Mouse (Mus musculus): ENCODE measurements around the gene Unc5cl. TPM values are rescaled to one million over a fixed set of nuclear protein-coding genes. Genes with fewer than 3 reads are reported as not detected.
A peak's percentile ranks its signal among the peaks of the same experiment; 100 is the strongest.

Gene Unc5cl
- polyA plus RNA-seq, 1 experiment from 2014 or later: 0.13 TPM

DNA sequence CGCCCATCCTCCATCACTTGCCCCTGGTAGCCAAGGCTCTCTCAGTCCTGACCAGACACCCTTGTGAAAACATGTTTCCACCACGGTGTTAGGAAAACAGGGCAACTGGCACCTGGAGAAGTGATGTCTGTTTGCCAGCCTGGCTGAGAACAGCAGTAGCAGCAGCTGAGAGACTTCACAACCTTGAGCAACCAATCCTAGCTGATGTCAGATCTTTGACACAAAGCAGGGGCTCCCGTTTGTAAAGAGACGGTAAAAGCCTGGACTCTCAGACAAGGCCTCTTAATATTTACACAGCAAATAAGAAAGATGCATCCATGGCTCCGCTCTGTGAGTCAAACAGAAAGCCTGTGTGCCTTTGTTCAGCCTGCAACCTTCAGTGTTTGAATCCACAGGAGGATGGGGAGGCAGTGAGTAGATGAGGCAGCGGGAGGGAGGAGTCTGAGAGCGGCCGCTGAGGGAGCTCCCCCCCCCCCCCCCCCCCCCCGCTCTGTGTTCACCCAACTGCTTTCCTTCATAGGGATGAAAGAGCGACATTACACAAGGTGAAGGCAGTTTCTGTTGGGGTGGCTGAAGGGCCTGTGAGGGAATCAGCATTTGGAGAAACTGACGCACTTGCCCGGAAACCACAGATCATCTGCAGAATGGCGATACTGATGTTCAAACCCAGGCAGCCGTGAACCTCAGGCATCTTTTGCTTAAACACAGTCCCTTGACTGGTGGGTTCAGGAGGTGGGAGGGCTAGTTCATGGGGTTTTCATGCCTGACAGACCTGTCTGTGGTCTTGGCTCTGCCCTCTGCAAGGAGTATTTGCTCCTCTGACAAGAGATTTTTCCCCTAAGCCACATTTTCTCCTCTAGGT is 79.4 kb downstream of the Unc5cl start:
- WGBS: 54% methylated on average over 9 of the region's 14 CpGs
- Histone ChIP-seq H3K9ac (ENCODE audit: low read depth, low read length) (no peak overlapping the region), H3K4me3 (ENCODE audit: low read depth, low read length) (no peak overlapping the region), H3K4me2 (ENCODE audit: low read depth, low read length) (no peak overlapping the region), H3K36me3 (ENCODE audit: control insufficient read depth, insufficient read depth, low read length) (no peaks in the 10 kb centered on the region), H3K27me3 (replicated peaks; ENCODE audit: control insufficient read depth, insufficient read depth, low read length) (no peaks in the 10 kb centered on the region), H3K27ac (replicated peaks; ENCODE audit: low read depth, low read length) (no peak overlapping the region), H3K9me3 (ENCODE audit: control insufficient read depth, low read length) (no peaks in the 10 kb centered on the region), H3K4me1 (ENCODE audit: control insufficient read depth, insufficient read depth, low read length) (no peaks in the 10 kb centered on the region)
- ATAC-seq (ENCODE audit: low read depth) (no peak), DNase-seq (ENCODE audit: low spot score) (no peak)

GRCm38 (mm10) chr17:48538328-48538727 is 83.6 kb downstream of the Unc5cl start:
- Histone ChIP-seq H3K27ac (replicated peaks; ENCODE audit: low read depth, low read length) (no peak overlapping the region), H3K27me3 (replicated peaks; ENCODE audit: control insufficient read depth, insufficient read depth, low read length) (no peaks in the 10 kb centered on the region), H3K4me3 (ENCODE audit: low read depth, low read length) (no peak overlapping the region), H3K36me3 (ENCODE audit: control insufficient read depth, insufficient read depth, low read length) (no peaks in the 10 kb centered on the region), H3K9me3 (ENCODE audit: control insufficient read depth, low read length) (no peaks in the 10 kb centered on the region), H3K9ac (ENCODE audit: low read depth, low read length) (no peak overlapping the region), H3K4me1 (ENCODE audit: control insufficient read depth, insufficient read depth, low read length) (no peaks in the 10 kb centered on the region), H3K4me2 (ENCODE audit: low read depth, low read length) (no peak overlapping the region)
- ATAC-seq (ENCODE audit: low read depth) (no peak), DNase-seq (ENCODE audit: low spot score) (no peak)
- 78% methylated on average over 5 of the region's 5 CpGs for WGBS

- Histone ChIP-seq H3K4me1 (ENCODE audit: control insufficient read depth, insufficient read depth, low read length) (no peaks in the 10 kb centered on the region), H3K9me3 (ENCODE audit: control insufficient read depth, low read length) (no peaks in the 10 kb centered on the region), H3K27ac (replicated peaks; ENCODE audit: low read depth, low read length) (no peak overlapping the region), H3K36me3 (ENCODE audit: control insufficient read depth, insufficient read depth, low read length) (no peaks in the 10 kb centered on the region), H3K4me2 (ENCODE audit: low read depth, low read length) (no peak overlapping the region), H3K9ac (ENCODE audit: low read depth, low read length) (no peak overlapping the region), H3K27me3 (replicated peaks; ENCODE audit: control insufficient read depth, insufficient read depth, low read length) (no peaks in the 10 kb centered on the region), H3K4me3 (ENCODE audit: low read depth, low read length) (no peak overlapping the region)
- ATAC-seq (ENCODE audit: low read depth) (no peak), DNase-seq (ENCODE audit: low spot score) (no peak)
- WGBS: 90% methylated on average over 17 of the region's 17 CpGs
Observed at GRCm38 (mm10) chr17:48539326-48539725, 84.6 kb downstream of the Unc5cl start.

GRCm38 (mm10) chr17:48542733-48543132 is 88.0 kb downstream of the Unc5cl start:
- ATAC-seq (ENCODE audit: low read depth): no peak
- DNase-seq (ENCODE audit: low spot score): no peak
- H3K4me2 ChIP-seq (ENCODE audit: low read depth, low read length): no peak overlapping the region
- no peak overlapping the region for H3K27ac ChIP-seq (replicated peaks; ENCODE audit: low read depth, low read length)
- no peaks in the 10 kb centered on the region for H3K27me3 ChIP-seq (replicated peaks; ENCODE audit: control insufficient read depth, insufficient read depth, low read length)
- H3K9me3 ChIP-seq (ENCODE audit: control insufficient read depth, low read length): no peaks in the 10 kb centered on the region
- no peaks in the 10 kb centered on the region for H3K36me3 ChIP-seq (ENCODE audit: control insufficient read depth, insufficient read depth, low read length)
- WGBS: 67% methylated on average over 11 of the region's 11 CpGs
- H3K4me1 ChIP-seq (ENCODE audit: control insufficient read depth, insufficient read depth, low read length): no peaks in the 10 kb centered on the region
- no peak overlapping the region for H3K9ac ChIP-seq (ENCODE audit: low read depth, low read length)
- H3K4me3 ChIP-seq (ENCODE audit: low read depth, low read length): no peak overlapping the region

GRCm38 (mm10) chr17:48543301-48543765 is 88.6 kb downstream of the Unc5cl start:
- H3K27ac ChIP-seq (replicated peaks; ENCODE audit: low read depth, low read length): no peak overlapping the region
- ATAC-seq (ENCODE audit: low read depth) (no peak), DNase-seq (ENCODE audit: low spot score) (no peak)
- no peak overlapping the region for H3K9ac ChIP-seq (ENCODE audit: low read depth, low read length)
- no peaks in the 10 kb centered on the region for H3K9me3 ChIP-seq (ENCODE audit: control insufficient read depth, low read length)
- 63% methylated on average over 15 of the region's 15 CpGs for WGBS
- H3K4me1 ChIP-seq (ENCODE audit: control insufficient read depth, insufficient read depth, low read length): no peaks in the 10 kb centered on the region
- no peaks in the 10 kb centered on the region for H3K36me3 ChIP-seq (ENCODE audit: control insufficient read depth, insufficient read depth, low read length)
- H3K27me3 ChIP-seq (replicated peaks; ENCODE audit: control insufficient read depth, insufficient read depth, low read length): no peaks in the 10 kb centered on the region
- H3K4me3 ChIP-seq (ENCODE audit: low read depth, low read length): no peak overlapping the region
- no peak overlapping the region for H3K4me2 ChIP-seq (ENCODE audit: low read depth, low read length)

- Histone ChIP-seq H3K9me3 (ENCODE audit: control insufficient read depth, low read length) (no peaks in the 10 kb centered on the region), H3K9ac (ENCODE audit: low read depth, low read length) (no peak overlapping the region), H3K27me3 (replicated peaks; ENCODE audit: control insufficient read depth, insufficient read depth, low read length) (no peaks in the 10 kb centered on the region), H3K4me3 (ENCODE audit: low read depth, low read length) (no peak overlapping the region), H3K4me1 (ENCODE audit: control insufficient read depth, insufficient read depth, low read length) (no peaks in the 10 kb centered on the region), H3K27ac (replicated peaks; ENCODE audit: low read depth, low read length) (no peak overlapping the region), H3K4me2 (ENCODE audit: low read depth, low read length) (no peak overlapping the region), H3K36me3 (ENCODE audit: control insufficient read depth, insufficient read depth, low read length) (no peaks in the 10 kb centered on the region)
- ATAC-seq (ENCODE audit: low read depth) (no peak), DNase-seq (ENCODE audit: low spot score) (no peak)
- 65% methylated on average over 9 of the region's 9 CpGs for WGBS
Observed at GRCm38 (mm10) chr17:48544722-48545121, 90.0 kb downstream of the Unc5cl start.

- peak overlapping the region; percentile 7; the same call in 1 of the 2 replicates for H3K4me2 ChIP-seq (ENCODE audit: low read depth, low read length)
- H3K36me3 ChIP-seq (ENCODE audit: control insufficient read depth, insufficient read depth, low read length): no peaks in the 10 kb centered on the region
- DNase-seq (ENCODE audit: low spot score) (no peak), ATAC-seq (ENCODE audit: low read depth) (0 out of 2 replicates have a peak, but pooled peaks have one; percentile 71)
- H3K27me3 ChIP-seq (replicated peaks; ENCODE audit: control insufficient read depth, insufficient read depth, low read length): no peaks in the 10 kb centered on the region
- H3K4me1 ChIP-seq (ENCODE audit: control insufficient read depth, insufficient read depth, low read length): no peaks in the 10 kb centered on the region
- H3K27ac ChIP-seq (replicated peaks; ENCODE audit: low read depth, low read length): no peak overlapping the region
- 68% methylated on average over 28 of the region's 28 CpGs for WGBS
- H3K9me3 ChIP-seq (ENCODE audit: control insufficient read depth, low read length): no peaks in the 10 kb centered on the region
- H3K4me3 ChIP-seq (ENCODE audit: low read depth, low read length): no peak overlapping the region
- no peak overlapping the region for H3K9ac ChIP-seq (ENCODE audit: low read depth, low read length)
Observed at GRCm38 (mm10) chr17:48545223-48545943, 90.7 kb downstream of the Unc5cl start.

- H3K4me3 ChIP-seq (ENCODE audit: low read depth, low read length): no peak overlapping the region
- H3K27ac ChIP-seq (replicated peaks; ENCODE audit: low read depth, low read length): no peak overlapping the region
- H3K4me2 ChIP-seq (ENCODE audit: low read depth, low read length): no peak overlapping the region
- 91% methylated on average over 11 of the region's 11 CpGs for WGBS
- no peaks in the 10 kb centered on the region for H3K9me3 ChIP-seq (ENCODE audit: control insufficient read depth, low read length)
- H3K36me3 ChIP-seq (ENCODE audit: control insufficient read depth, insufficient read depth, low read length): no peaks in the 10 kb centered on the region
- ATAC-seq (ENCODE audit: low read depth) (no peak), DNase-seq (ENCODE audit: low spot score) (no peak)
- no peaks in the 10 kb centered on the region for H3K27me3 ChIP-seq (replicated peaks; ENCODE audit: control insufficient read depth, insufficient read depth, low read length)
- H3K4me1 ChIP-seq (ENCODE audit: control insufficient read depth, insufficient read depth, low read length): no peaks in the 10 kb centered on the region
- H3K9ac ChIP-seq (ENCODE audit: low read depth, low read length): no peak overlapping the region
Observed at GRCm38 (mm10) chr17:48546036-48546435, 91.3 kb downstream of the Unc5cl start.

All from embryonic facial prominence, embryonic 14.5 days (tissue).